Mouse (Mus musculus) embryonic facial prominence, embryonic 10.5 days (tissue): ENCODE results near the gene Rps6ka6. TPM values are rescaled to one million over a fixed set of nuclear protein-coding genes. Genes with fewer than 3 reads are reported as not detected.

Experiments used
- polyA plus RNA-seq: library from polyadenylated mRNA; unstranded; fragments of >200 nt; fragmentation: Nextera tagmentation; extraction: Ambion mirVana; gene quantifications from 2 replicates; pipeline ENCODE4 v1.2.1, GENCODE M21; 2016

Rps6ka6 gene
- polyA plus RNA-seq, 1 experiment from 2014 or later = 95.8 TPM

Other genes starting within 250 kb of the Rps6ka6 start
- gene Hdx, start 159.1 kb upstream of the Rps6ka6 start, polyA plus RNA-seq = 2.3 and 2.5 TPM in 2 replicates